Comparison of ENCODE assay signal across 14 mouse cellular contexts in genomic region chr10:56795396-56795795, GRCm38 (mm10).
DNase-seq lines count a peak whose midpoint lies in the region; ATAC-seq and TF ChIP-seq lines count a peak whose summit lies in the region.
"Had no signal": no experiment of that assay in that cellular context is flagged by ENCODE, and none has a peak within 500 bp of the region (broad histone marks: within the 10 kb centered on the region; RNA-seq: fewer than 3 reads in every experiment).

No protein-coding gene starts in this region.

- H3K79me2 ChIP-seq in liver, adult 2 months (ENCODE audit: control insufficient read depth, insufficient read depth, low read length), result no peaks in the 10 kb centered on the region
- H3K79me2 ChIP-seq in macrophage (ENCODE audit: inconsistent target), result no peaks in the 10 kb centered on the region

- peak; percentile 10 for DNase-seq in liver, adult 2 months (ENCODE audit: extremely low read depth, low read depth, low spot score)
- DNase-seq in liver, result no peak
- DNase-seq in retina, postnatal 1 day, result peak; percentile 5
- no peak for DNase-seq in heart, adult 9 months (ENCODE audit: low spot score in 2 of 2)
- no peak for DNase-seq in lung, adult 18-20 months
- DNase-seq: cerebellum, postnatal 14 days; gastrocnemius, postnatal 14 days; kidney, postnatal 10 days; layer of hippocampus, postnatal 36 days; liver, embryonic 13.5 days; right cerebral cortex, postnatal 4 days had no signal

- 0 out of 2 replicates have a peak overlapping the region, but pooled peaks have one; percentile 4 for H3K27ac ChIP-seq in liver, adult 2 months (replicated peaks; ENCODE audit: insufficient read depth, low read depth, low read length)
- H3K27ac ChIP-seq in macrophage, result peak overlapping the region; percentile 33
- H3K27ac ChIP-seq: heart, embryonic 13.5 days; liver, embryonic 13.5 days had no signal

- H3K36me3 ChIP-seq in liver, adult 2 months (ENCODE audit: control insufficient read depth, insufficient read depth, low read length), result no peaks in the 10 kb centered on the region
- no peaks in the 10 kb centered on the region for H3K36me3 ChIP-seq in macrophage (ENCODE audit: inconsistent target)
- H3K36me3 ChIP-seq: heart, embryonic 13.5 days; liver, embryonic 13.5 days had no signal

- TF ChIP-seq CTCF in liver, adult 2 months (IDR thresholded peaks at IDR 0.05; ENCODE audit: low read depth, low read length), result no peak

- no peak overlapping the region for H3K9ac ChIP-seq in liver, adult 2 months (ENCODE audit: low read depth, low read length)
- H3K9ac ChIP-seq: heart, embryonic 13.5 days; liver, embryonic 13.5 days had no signal

- ATAC-seq in common myeloid progenitor, adult 5-6 weeks (replicated peaks; ENCODE audit: low read depth, poor library complexity, severe bottlenecking), result peak; percentile 23; the same call in 1 of the 2 replicates

- H3K4me3 ChIP-seq in liver, adult 2 months (ENCODE audit: insufficient read depth, low read depth, low read length), result no peak overlapping the region
- H3K4me3 ChIP-seq in macrophage (ENCODE audit: inconsistent target), result no peak overlapping the region
- H3K4me3 ChIP-seq: heart, embryonic 13.5 days; liver, embryonic 13.5 days had no signal

- H3K4me1 ChIP-seq in liver, adult 2 months (ENCODE audit: control insufficient read depth, insufficient read depth, low read length), result no peaks in the 10 kb centered on the region
- H3K4me1 ChIP-seq: heart, embryonic 13.5 days; liver, embryonic 13.5 days had no signal

- no peak for TF ChIP-seq POLR2A in liver, adult 2 months (IDR thresholded peaks at IDR 0.05; ENCODE audit: extremely low read depth, insufficient read depth, low read length)

- WGBS in liver, adult 2 months, result 56% methylated on average over 3 of the region's 3 CpGs
- WGBS in macrophage (ENCODE audit: missing documents), result 54% methylated on average over 3 of the region's 3 CpGs

- H3K27me3 ChIP-seq in liver, adult 2 months (ENCODE audit: control insufficient read depth, insufficient read depth, low read length), result no peaks in the 10 kb centered on the region
- H3K27me3 ChIP-seq: heart, embryonic 13.5 days; liver, embryonic 13.5 days had no signal

Comparison
In these comparisons a context has a peak if more than half of its experiments do, and no peak if none do; other contexts are left out.
1. DNase-seq: peak in liver, adult 2 months (single experiment) and retina, postnatal 1 day (single experiment); none in liver (single experiment), heart, adult 9 months (0 of 2) and lung, adult 18-20 months (0 of 2).